Comparison of ENCODE assay signal across 8 mouse cellular contexts in the genomic region with DNA sequence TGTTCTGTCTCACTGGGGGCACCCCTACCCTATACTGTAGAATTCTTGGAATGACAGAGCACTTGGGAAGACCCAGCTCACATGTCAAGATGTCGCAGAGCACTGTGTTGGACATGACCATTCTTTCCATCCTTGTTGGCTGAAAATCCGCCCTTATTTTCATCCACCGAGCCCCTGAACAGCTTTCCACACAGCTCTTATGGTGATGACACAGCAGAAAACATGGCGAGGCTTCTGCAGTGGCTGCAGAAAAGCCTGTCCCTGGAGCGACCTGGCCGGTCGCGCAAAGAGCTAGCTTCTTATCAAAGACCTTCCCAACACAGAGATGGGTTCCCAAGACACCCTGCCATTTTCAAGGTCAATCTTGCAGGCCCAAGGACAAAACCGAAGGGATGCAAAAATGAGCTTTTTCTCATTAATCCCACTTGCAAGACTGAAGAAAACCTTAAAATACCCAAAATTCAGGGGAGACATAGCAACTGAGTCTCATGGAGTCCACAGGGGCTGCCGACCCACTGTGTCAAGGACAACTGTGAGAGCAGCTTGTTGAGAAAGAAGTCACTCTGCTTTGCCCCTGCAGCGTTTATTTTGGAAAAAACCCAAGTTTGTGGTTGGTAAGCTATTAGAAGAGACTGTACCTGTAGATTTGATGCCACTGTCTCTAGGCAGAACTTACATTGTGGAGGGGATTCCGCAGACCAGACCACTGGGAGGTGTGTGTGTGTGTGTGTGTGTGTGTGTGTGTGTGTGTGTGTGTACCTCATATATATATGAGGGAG. TPM values are rescaled to one million over a fixed set of nuclear protein-coding genes. Genes with fewer than 3 reads are reported as not detected.
DNase-seq lines count a peak whose midpoint lies in the region; ATAC-seq and TF ChIP-seq lines count a peak whose summit lies in the region.

No protein-coding gene starts in this region.

- ATAC-seq in heart, embryonic 15.5 days (replicated peaks; ENCODE audit: insufficient number of reproducible peaks, insufficient read depth, low FRiP score, low read depth), result no peak
- ATAC-seq in embryonic facial prominence, embryonic 13.5 days (ENCODE audit: insufficient number of reproducible peaks, insufficient read depth, low FRiP score, low TSS enrichment, low read depth), result no peak; the same call in 1 of the 2 replicates
- ATAC-seq in hindbrain, postnatal 0 days, result no peak
- no peak for ATAC-seq in monocyte, adult 5-6 weeks (replicated peaks; ENCODE audit: insufficient number of reproducible peaks, low FRiP score, low TSS enrichment, poor library complexity, severe bottlenecking)

- 42% methylated on average over 12 of the region's 12 CpGs for WGBS in heart, embryonic 15.5 days
- 52% methylated on average over 12 of the region's 12 CpGs for WGBS in embryonic facial prominence, embryonic 13.5 days
- 57% methylated on average over 12 of the region's 12 CpGs for WGBS in hindbrain, postnatal 0 days
- WGBS in midbrain, embryonic 10.5 days, result 59% methylated on average over 12 of the region's 12 CpGs

- TF ChIP-seq CTCF in hindbrain, postnatal 0 days (IDR thresholded peaks at IDR 0.05; ENCODE audit: low read depth), result no peak

- peak overlapping the region; percentile 80 for H3K4me2 ChIP-seq in heart, embryonic 15.5 days
- peak overlapping the region; percentile 91; the same call in 1 of the 2 replicates for H3K4me2 ChIP-seq in embryonic facial prominence, embryonic 13.5 days
- peak overlapping the region; percentile 69 for H3K4me2 ChIP-seq in hindbrain, postnatal 0 days (ENCODE audit: low read depth, low read length)

- peak overlapping the region; percentile 71 for H3K4me3 ChIP-seq in heart, embryonic 15.5 days
- H3K4me3 ChIP-seq in embryonic facial prominence, embryonic 13.5 days, result peak overlapping the region; percentile 59
- H3K4me3 ChIP-seq in hindbrain, postnatal 0 days (ENCODE audit: low read length), result peak overlapping the region; percentile 81; the same call in 1 of the 2 replicates
- H3K4me3 ChIP-seq in midbrain, embryonic 10.5 days, result peak overlapping the region; percentile 72

- H3K9me3 ChIP-seq in heart, embryonic 15.5 days (replicated peaks), result no peaks in the 10 kb centered on the region
- H3K9me3 ChIP-seq in embryonic facial prominence, embryonic 13.5 days, result no peaks in the 10 kb centered on the region
- H3K9me3 ChIP-seq in hindbrain, postnatal 0 days (ENCODE audit: low read length), result no peaks in the 10 kb centered on the region
- H3K9me3 ChIP-seq in midbrain, embryonic 10.5 days (replicated peaks), result no peaks in the 10 kb centered on the region

- H3K36me3 ChIP-seq in heart, embryonic 15.5 days, result no peaks in the 10 kb centered on the region
- no peaks in the 10 kb centered on the region for H3K36me3 ChIP-seq in embryonic facial prominence, embryonic 13.5 days
- H3K36me3 ChIP-seq in hindbrain, postnatal 0 days (ENCODE audit: insufficient read depth, low read length), result no peaks in the 10 kb centered on the region
- no peaks in the 10 kb centered on the region for H3K36me3 ChIP-seq in midbrain, embryonic 10.5 days

- DNase-seq in heart, adult 11 months, result no peak
- DNase-seq in hindbrain, postnatal 0 days (ENCODE audit: low spot score), result no peak
- DNase-seq in midbrain, embryonic 10.5 days (ENCODE audit: low spot score), result no peak
- no peak for DNase-seq in right cerebral cortex, adult 18-20 months
- DNase-seq in gastrocnemius, postnatal 4 days (ENCODE audit: low spot score in 2 of 2), result no peak

- peaks cover 9% of the 10 kb centered on the region; the same call in 1 of the 2 replicates for H3K27me3 ChIP-seq in heart, embryonic 15.5 days
- H3K27me3 ChIP-seq in embryonic facial prominence, embryonic 13.5 days, result peaks cover 70% of the 10 kb centered on the region
- H3K27me3 ChIP-seq in hindbrain, postnatal 0 days (ENCODE audit: insufficient read depth, low read length), result no peaks in the 10 kb centered on the region
- peaks cover 68% of the 10 kb centered on the region for H3K27me3 ChIP-seq in midbrain, embryonic 10.5 days (ENCODE audit: low read depth, poor library complexity, severe bottlenecking)

- H3K9ac ChIP-seq in heart, embryonic 15.5 days, result peak overlapping the region; percentile 95
- H3K9ac ChIP-seq in embryonic facial prominence, embryonic 13.5 days, result no peak overlapping the region
- no peak overlapping the region for H3K9ac ChIP-seq in hindbrain, postnatal 0 days (replicated peaks; ENCODE audit: low read length)

- peaks cover 39% of the 10 kb centered on the region for H3K4me1 ChIP-seq in heart, embryonic 15.5 days (replicated peaks)
- peaks cover 30% of the 10 kb centered on the region for H3K4me1 ChIP-seq in embryonic facial prominence, embryonic 13.5 days
- peaks cover 16% of the 10 kb centered on the region for H3K4me1 ChIP-seq in hindbrain, postnatal 0 days (ENCODE audit: insufficient read depth, low read length)
- H3K4me1 ChIP-seq in midbrain, embryonic 10.5 days, result peaks cover 55% of the 10 kb centered on the region

- peak overlapping the region; percentile 98 for H3K27ac ChIP-seq in heart, embryonic 15.5 days
- no peak overlapping the region for H3K27ac ChIP-seq in embryonic facial prominence, embryonic 13.5 days
- peak overlapping the region; percentile 94 for H3K27ac ChIP-seq in hindbrain, postnatal 0 days
- peak overlapping the region; percentile 91; the same call in 1 of the 2 replicates for H3K27ac ChIP-seq in midbrain, embryonic 10.5 days (replicated peaks)

RNA-seq across cellular contexts. Expression of a gene that starts 1.2 kb away (rescaled TPM):
- polyA plus RNA-seq in heart, embryonic 15.5 days (2015; fragmentation: Nextera tagmentation; extraction: Ambion mirVana), result 267 and 301 TPM in 2 replicates
- polyA plus RNA-seq in embryonic facial prominence, embryonic 13.5 days (2015; fragmentation: Nextera tagmentation; extraction: Ambion mirVana), result 12.5 and 20.0 TPM in 2 replicates
- 283 and 393 TPM in 2 replicates for total RNA-seq in hindbrain, postnatal 0 days (2014; rRNA removed)
- 629 and 642 TPM in 2 replicates for polyA plus RNA-seq in hindbrain, postnatal 0 days (2015; fragmentation: Nextera tagmentation; extraction: Ambion mirVana)
- polyA plus RNA-seq in midbrain, embryonic 10.5 days (2016; fragmentation: Nextera tagmentation; extraction: Ambion mirVana), result 18.7 and 26.8 TPM in 2 replicates
- total RNA-seq in monocyte, adult 5-6 weeks (2017), result 47.2 to 111 TPM (median 70.4 TPM) in 3 replicates
- total RNA-seq in gastrocnemius, postnatal 4 days (2021), result 10 to 100 TPM; 61.7 to 77.4 TPM
